Mouse (Mus musculus): ENCODE data around the gene Fgf6.

The Fgf6 gene

GRCm38 (mm10) chr6:127014906-127015770, at the start of gene Fgf6:
TSS of gene Fgf6 (plus strand) at chr6:127015586.
- no peak for DNase-seq (ENCODE audit: low read depth in 2 of 2, low spot score in 2 of 2)

DNA sequence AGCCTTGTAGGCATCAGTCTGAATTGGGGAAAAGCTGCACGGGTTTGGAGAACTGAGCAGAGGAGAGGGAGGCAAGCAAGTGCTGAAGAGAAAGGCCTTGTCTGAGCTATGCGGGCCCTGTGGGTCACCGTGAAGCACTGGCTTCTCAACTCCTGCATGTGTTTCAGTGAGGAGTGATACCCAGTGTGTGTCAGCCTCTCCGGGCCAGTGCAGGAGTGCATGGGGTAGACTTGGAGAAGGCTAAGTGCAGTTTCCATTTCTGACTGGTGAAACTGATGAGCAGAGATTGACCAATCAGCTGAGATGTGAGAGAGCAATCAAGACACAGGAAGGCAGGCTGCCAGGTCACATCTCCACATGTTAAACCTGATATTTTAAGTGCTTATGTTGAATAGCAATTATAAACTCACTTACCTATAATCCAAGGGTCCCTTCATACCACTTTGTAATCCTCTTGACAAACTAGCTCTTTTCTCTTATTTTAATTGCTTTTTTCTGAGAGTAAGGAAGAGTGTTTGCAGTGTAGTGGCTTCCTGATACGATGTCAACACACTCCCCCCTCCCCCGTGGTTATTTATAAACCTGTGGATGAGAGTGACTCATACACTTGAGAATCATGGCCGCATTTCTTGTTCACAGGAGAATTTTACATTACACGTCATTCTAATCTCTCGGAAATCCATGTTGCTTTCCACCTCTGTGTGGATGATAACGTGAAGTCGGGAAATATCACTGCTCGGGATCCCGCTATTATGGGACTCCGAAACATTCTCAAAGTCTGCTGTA, 49.0 kb upstream of the Fgf6 start:
- DNase-seq (ENCODE audit: low read depth in 2 of 2, low spot score in 2 of 2) = no peak

DNA sequence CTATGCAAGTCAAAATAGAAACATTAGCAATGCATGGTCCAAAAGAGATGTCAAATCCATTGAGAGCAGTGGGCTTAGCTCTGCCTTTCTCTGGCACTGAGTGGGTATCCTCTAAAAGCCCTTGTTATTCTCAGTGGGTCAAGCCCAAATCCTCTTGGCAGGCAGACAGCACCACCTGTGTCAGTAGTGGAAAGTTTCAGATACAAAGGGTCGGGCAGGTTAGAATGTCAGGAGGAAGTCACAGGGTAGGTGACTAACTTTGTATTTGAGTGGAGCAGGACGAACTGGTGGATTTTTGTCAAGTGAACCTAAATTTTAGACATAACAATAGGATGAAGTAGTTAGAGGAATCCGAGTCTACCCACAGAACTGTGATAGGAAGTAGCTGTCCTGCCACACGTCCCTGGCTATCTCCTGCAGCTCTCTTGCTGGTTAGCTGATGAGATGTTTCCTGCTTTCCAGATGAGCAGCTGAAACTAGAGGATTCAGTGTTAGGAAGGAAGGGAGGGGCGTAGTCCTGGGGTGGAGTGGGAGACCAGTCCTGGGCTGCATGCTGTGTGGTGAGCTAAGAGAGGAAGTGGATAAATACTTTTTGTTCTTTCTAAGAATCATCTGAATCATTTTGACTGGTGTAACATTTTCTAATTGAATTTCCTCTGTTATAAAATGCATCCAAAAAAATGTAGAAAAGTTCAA, 33.7 kb upstream of the Fgf6 start:
- no peak for DNase-seq (ENCODE audit: low read depth in 2 of 2, low spot score in 2 of 2)

DNA sequence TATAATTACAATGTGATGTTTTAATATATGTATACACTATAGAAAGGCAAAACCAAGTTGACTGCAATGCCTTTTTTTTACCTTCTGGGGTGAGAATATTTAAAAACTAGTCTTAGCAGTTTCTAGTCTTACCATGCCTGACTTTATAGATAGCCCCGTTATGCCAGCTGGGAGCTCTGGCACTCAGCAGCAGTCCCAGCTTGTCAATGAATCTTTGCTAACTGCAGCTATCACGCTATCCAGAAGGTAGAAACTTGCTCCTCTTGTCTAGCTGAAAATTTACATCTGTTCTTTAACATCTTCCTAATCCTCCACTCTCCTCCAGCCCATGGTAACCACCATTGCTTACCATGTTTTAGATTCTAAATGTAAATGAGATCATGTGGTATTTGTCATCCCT, 21.7 kb upstream of the Fgf6 start:
- no peak for DNase-seq (ENCODE audit: low read depth in 2 of 2, low spot score in 2 of 2)

- no peak for DNase-seq (ENCODE audit: low read depth in 2 of 2, low spot score in 2 of 2)
These were observed 19.9 kb upstream of the Fgf6 start for GRCm38 (mm10) chr6:126995494-126995893.

DNA sequence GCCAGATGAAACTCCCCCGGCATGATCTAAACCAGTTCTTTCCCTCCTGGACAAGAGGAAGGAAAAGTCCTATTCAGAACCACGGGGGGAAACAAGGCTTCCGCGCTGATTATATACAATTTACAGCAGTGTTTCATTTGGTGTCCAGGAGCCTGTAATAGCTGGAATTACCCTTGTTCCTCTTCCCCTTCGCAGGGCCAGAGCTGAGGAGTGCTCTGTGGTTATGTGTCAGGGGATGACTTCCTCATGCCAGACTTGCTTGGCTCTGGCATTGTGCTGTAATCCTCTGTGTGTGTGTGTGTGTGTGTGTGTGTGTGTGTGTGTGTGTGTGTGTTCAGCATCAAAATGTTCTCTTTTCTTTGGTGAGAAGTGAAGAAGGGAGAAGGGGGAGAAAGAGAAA, 19.0 kb upstream of the Fgf6 start:
- DNase-seq (ENCODE audit: low read depth in 2 of 2, low spot score in 2 of 2) = no peak

DNA sequence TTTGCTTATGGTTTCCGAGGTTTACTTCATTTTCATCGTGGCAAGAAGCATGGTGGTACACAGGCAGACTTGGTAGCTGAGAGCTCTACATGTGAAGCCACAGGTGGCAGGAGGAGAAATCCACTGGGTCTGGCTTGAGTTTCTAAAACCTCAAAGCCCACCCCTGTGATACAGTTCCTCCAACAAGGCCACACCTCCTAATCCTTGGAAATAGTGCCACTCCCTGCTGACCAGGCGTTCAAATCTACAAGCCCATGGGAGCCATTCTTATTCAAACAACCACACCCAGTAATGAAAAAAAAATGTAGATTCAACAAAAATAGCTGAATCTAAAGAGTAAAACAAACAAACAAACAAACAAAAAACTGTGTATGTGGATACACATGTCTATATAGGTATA, 9.7 kb upstream of the Fgf6 start:
- no peak for DNase-seq (ENCODE audit: low read depth in 2 of 2, low spot score in 2 of 2)

GRCm38 (mm10) chr6:127006551-127006950, 8.8 kb upstream of the Fgf6 start:
- no peak for DNase-seq (ENCODE audit: low read depth in 2 of 2, low spot score in 2 of 2)

GRCm38 (mm10) chr6:127010021-127010420, 5.4 kb upstream of the Fgf6 start:
- no peak for DNase-seq (ENCODE audit: low read depth in 2 of 2, low spot score in 2 of 2)

- no peak for DNase-seq (ENCODE audit: low read depth in 2 of 2, low spot score in 2 of 2)
These were observed 3.3 kb upstream of the Fgf6 start for GRCm38 (mm10) chr6:127011947-127012535.

- DNase-seq (ENCODE audit: low read depth in 2 of 2, low spot score in 2 of 2) = no peak
These were observed 3.9 kb downstream of the Fgf6 start for GRCm38 (mm10) chr6:127019254-127019653.

DNA sequence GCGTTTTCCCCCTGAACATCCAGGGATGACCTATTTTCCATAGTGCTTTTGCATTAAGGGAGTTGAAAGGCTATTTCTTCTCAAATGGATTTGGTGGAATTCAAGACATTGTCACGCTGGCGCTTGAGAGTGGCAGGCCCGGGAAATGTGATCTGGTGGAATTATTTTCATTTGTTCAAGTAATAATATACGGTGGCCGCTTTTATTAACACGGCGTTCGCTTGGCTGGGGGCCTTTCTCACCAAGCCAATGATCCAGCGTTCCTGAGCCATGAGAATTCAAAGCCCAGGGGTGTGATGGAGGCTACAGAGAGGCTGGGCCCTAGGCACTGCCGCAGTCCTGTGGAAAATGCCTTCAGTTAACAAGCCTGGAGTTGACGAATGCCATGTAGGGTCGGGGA, 5.0 kb downstream of the Fgf6 start:
- DNase-seq (ENCODE audit: low read depth in 2 of 2, low spot score in 2 of 2) = no peak

- no peak for DNase-seq (ENCODE audit: low read depth in 2 of 2, low spot score in 2 of 2)
These were observed 9.4 kb downstream of the Fgf6 start for GRCm38 (mm10) chr6:127024836-127025235.

DNA sequence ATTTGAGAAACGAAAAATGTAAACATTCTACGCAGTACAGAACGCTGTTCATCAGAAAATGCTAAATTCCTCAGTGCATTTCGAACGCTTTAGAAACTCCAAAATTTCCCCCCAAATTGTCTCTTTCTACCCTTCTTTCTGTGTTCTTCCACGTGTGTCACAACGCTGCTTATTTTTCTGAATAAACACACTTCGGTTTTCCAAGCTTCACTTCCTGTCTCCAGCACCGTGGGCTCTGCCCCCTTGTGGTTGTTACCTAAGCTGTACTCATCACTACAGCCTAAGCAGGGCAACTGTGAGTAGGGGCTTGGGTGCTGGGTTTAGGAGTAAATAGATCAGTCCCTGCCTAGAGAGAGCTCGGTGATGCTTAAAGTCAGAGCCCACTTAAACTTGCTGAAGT, 19.4 kb downstream of the Fgf6 start:
- DNase-seq (ENCODE audit: low read depth in 2 of 2, low spot score in 2 of 2) = no peak

GRCm38 (mm10) chr6:127044909-127045308, 29.5 kb downstream of the Fgf6 start:
- DNase-seq (ENCODE audit: low read depth in 2 of 2, low spot score in 2 of 2) = no peak

GRCm38 (mm10) chr6:127050847-127051246, 35.5 kb downstream of the Fgf6 start:
- no peak for DNase-seq (ENCODE audit: low read depth in 2 of 2, low spot score in 2 of 2)

DNA sequence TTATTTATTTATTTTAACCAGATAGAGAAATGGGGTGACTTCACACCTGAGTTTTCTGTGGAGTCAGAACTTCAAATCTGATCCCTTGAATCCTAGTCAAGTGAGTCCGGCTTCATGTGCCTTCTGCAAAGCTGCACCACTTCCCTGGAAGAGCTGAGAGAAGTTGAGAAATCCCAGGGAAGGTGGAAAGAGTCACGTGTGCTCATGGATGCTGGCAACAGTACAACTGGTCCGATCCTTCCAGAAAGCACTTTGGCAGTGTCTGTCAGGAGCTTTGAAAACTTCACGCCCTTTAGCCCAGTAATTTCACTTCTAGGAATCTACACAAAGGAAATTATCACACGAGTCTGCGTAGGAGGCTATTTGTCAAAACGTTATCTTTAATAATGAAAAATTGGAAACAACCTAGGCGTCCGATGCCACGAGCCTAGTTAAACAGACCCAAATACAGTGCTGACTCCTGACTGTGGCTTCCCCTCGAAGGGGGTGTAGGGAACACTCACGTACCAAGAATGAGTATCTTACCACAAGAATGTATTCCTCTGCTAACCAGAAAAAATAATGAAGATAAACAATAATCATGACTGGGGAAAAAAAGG, 41.7 kb downstream of the Fgf6 start:
- DNase-seq (ENCODE audit: low read depth in 2 of 2, low spot score in 2 of 2) = no peak

- DNase-seq (ENCODE audit: low read depth in 2 of 2, low spot score in 2 of 2) = no peak
These were observed 44.6 kb downstream of the Fgf6 start for GRCm38 (mm10) chr6:127059975-127060374.

DNA sequence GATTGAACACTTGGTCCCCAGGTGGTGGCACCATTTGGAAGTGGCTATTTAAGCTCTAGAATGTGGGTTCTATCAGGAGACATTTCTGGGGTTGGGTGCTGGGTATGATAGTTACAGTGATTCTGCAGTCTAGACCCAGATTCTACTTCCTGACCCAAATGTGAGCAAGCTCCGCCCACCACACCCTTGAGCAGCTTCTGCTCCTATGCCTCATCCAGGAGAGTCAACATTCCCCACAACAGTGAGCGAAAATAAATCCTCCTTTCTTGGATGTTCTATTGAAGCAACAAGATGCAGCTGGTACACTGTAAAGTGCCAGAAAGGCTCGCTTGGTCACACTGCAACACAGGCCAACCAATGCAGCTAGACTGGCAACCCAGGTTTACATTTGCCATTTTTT, 48.5 kb downstream of the Fgf6 start:
- no peak for DNase-seq (ENCODE audit: low read depth in 2 of 2, low spot score in 2 of 2)

- DNase-seq (ENCODE audit: low read depth in 2 of 2, low spot score in 2 of 2) = no peak
These were observed 49.4 kb downstream of the Fgf6 start for GRCm38 (mm10) chr6:127064815-127065214.

DNA sequence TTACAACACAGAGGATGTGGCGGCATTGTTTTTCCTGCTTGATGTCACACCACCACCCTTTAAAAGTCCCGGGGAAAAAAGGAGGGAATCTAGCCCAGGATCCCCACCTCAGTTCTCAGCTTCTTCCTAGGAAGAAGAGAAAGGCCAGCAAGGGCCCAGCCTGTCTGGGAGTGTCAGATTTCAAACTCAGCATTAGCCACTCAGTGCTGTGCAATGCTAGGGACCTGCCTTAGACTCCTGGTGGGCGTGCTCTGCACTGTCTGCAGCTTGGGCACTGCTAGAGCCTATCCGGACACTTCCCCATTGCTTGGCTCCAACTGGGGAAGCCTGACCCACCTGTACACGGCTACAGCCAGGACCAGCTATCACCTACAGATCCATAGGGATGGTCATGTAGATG, 57.4 kb downstream of the Fgf6 start, which contains the start of gene Fgf23:
TSS of gene Fgf23 (plus strand) at position 86 of the 400 bp plus-strand sequence.
- DNase-seq (ENCODE audit: low read depth in 2 of 2, low spot score in 2 of 2) = no peak

Measured in CD8-positive naive resting alpha-beta T cell, adult 2 months (primary cell).